Mouse (Mus musculus): Measurements from ENCODE around the gene Plp2.

Gene Plp2

DNA sequence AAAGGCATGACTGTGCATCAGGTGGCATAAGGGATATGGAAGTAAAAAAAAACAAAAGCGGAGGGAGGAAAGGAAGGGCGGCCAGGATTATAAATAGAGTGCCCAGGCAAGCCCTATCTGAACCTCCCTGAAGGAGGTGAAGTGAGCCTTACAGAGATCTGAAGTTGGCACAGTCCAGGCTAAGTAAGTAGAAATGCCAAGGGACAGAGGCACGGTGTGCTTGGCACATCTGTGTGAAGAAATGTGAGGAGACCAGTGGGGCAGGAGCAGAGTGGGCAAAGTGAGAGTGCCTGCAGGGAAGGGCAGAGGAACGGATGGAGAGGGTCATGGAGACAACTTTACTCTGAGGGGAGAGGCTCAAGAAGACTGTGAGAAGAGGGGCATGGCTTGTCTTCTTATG, 10.1 kb downstream of the Plp2 start:
- no peak for DNase-seq

DNA sequence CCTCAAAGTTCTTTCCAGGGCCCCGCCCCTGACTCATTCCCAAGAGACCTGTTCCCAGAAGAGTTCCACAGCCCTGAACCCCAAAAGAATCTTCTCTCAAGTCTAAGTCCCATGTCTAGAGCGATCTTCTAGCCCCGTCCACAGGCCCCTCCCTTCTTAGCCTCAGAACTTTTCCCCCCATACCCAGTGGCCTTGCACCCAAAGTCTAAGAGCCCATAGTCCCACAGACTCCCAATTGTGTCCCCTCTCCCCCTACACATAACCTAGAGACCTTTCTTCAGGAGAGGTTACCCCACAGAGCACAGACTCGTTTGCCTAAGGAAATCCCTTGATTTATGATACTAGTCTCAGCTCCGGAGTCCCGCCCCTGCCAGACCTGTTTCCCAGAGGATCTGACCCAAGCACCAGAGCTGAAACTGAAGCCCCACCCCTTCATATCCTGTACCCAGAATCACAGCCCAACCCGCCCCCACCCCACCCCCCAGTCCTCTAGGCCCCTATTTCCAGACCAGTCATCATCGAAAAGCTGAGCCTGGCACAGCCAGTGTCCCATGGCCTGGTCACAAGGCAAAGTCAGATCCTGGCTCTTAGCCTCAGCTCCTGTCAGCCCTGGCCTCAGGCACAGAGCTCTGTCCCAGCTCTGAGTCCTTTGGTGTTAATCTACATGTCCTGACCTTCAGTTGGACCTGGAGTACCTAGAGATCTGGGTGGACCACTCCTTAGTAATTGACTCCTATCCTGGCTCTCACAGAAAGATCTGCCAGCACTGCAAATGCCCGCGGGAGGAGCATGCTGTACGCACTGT, 12.2 kb downstream of the Plp2 start:
- no peak for DNase-seq

DNA sequence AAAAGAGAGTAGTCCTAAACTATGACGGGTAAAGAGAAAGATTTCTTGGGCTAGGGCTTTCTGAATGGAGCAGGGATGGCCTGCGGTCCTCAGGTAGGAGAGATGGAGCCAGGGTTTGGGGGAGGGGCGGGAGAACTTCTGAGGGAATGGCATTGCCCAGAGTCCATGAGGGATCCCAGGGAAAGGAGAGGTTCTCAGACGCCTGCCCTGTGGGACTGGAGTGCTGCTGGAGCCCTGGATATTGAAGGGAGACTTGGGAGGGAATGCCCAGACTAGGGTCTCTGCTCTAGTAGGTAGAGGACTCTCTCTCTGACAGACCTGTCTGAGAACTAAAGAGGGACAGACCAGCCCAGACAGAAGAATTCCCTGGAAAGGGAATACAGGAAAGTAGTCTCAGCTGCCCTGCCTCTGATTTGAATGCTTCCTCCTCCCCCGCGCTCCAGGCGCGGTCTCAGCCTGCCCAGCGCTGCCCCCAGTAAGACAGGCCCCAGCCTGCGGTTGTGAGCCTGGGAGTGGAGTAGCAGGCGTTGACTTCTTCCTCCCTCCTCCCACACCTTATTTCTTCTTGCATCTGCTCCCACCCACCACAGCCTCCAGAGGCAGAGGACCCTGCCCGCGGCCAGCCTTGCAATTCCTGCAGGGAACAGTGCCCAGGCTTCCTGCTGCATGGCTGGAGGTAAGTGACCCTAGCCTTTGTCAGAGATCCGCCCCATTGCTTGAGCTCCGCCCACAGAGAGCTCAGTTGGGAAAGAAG, 13.0 kb downstream of the Plp2 start:
- DNase-seq: no peak

DNA sequence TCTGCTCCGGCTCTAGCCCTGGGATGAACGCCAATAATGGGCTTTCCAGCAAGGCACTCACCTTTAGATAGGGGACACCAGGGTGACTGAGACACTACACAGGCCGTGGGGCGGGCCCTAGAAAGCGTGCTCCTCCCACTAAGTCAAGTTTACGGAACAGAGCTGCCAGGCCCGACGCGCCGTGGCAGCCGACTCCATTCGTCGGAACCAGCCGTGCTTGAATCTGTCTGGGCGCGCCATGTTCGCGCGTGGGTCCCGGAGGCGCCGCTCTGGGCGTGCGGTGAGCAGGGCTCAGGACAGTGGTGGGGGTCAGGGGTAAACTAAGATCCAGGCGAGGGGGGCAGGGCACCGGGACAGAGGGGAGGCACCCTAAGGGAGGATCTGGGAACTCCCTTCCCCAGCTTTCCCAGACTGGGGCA, 14.0 kb downstream of the Plp2 start, which contains the start of gene Prickle3:
Gene Prickle3, plus strand, starts transcription at position 40 of the 419 bp plus-strand sequence.
- no peak for DNase-seq

DNA sequence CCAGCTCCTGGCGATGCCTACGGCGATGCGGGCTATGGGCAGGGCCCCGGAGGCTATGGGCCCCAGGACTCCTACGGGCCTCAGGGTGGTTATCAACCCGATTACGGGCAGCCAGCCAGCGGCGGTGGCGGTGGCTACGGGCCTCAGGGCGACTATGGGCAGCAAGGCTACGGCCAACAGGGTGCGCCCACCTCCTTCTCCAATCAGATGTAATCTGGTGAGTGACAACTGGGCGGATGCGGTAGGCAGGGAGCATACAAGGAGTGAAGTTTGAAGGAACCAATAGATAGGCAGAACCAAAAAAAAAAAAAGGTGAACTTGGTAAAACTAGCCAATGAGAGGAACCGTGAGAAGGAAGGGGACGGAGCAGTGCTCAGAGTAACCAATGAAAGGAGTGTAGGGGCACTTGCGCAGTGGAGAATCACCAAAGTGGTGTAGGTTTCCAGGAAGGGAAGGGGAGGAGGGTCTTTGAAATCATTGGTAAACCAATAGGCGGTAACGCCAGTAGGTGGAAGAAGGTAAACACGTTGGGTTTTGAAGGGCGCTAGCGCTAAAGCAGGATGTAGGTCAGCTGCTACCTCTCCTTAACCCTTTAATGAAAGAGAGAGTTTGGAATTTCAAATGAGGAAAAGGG, 22.4 kb downstream of the Plp2 start:
- peak; percentile 54 to 63 for DNase-seq

DNA sequence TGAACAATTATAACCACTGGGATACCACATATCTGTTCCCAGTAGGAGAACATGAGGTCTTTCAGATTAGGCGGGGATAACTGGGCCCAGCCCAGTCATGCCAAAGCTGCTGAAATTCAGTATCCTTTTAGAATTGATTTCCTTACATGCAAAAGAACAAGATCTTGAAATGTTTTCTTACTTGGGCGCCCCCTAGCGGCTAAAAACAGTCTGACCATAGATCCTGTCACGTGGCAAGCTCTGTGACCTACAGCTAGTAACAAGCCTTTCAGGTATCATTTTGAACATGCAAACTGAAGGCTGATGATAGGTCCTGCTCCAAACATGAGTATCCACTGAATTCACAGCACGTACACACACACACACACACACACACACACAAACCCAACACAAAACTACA, 25.8 kb downstream of the Plp2 start:
- DNase-seq: peak; percentile 77 to 82

DNA sequence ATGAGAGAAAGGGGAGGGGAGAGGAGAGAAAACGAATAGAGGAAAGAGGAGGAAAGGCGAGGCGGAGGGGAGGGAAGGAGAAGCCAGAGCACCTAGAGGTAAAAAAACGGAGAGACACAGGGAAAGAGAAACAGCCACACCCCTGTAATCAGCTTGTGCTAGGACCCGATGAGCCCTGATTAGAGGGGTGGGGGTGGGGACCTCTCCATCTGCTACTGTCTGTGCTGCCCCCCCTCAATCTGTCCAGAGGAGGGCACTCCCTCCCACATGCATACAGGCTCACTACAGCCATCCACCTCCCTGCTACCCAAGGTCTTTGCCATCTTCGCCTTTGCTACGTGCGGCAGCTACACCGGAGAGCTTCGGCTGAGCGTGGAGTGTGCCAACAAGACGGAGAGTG, 30.4 kb downstream of the Plp2 start:
- DNase-seq: peak; percentile 23 to 34

DNA sequence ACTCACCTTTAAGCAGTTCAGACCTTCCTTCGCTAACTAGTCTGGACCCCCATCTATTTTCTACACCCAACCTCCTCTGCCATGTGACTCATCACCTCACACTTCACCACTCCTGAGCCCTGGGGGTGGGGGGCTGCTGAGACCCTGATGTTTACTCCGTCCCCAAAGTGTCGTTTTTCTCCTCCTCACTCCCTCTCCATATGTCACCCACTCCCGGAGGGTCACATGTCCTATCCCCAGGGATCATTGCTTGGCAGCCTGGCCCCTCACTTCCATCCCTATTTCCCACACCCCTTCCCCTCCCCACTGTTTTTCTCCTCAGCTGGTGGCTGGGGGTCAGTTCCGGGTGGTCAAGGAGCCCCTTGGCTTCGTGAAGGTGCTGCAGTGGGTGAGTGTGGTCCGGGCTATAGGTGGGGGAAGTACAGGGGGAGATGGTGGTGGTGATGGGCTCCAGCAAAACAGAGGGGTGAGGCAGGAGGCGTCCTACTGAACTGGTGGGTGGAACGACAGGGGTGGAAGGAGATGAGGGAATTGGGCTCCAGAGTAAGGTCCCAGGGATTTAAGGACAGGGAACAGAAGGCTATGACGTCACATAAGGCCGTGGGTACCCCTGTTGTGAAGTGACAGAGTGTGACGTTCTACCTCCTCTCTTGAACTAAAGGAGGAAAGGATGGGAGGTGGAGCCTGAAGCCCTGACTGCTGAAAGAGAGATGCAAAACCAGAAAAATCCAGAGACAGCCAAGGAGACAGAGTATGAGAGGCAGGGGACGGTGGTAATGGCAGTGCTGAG, 31.5 kb downstream of the Plp2 start:
- DNase-seq: peak; percentile 38 to 43

DNA sequence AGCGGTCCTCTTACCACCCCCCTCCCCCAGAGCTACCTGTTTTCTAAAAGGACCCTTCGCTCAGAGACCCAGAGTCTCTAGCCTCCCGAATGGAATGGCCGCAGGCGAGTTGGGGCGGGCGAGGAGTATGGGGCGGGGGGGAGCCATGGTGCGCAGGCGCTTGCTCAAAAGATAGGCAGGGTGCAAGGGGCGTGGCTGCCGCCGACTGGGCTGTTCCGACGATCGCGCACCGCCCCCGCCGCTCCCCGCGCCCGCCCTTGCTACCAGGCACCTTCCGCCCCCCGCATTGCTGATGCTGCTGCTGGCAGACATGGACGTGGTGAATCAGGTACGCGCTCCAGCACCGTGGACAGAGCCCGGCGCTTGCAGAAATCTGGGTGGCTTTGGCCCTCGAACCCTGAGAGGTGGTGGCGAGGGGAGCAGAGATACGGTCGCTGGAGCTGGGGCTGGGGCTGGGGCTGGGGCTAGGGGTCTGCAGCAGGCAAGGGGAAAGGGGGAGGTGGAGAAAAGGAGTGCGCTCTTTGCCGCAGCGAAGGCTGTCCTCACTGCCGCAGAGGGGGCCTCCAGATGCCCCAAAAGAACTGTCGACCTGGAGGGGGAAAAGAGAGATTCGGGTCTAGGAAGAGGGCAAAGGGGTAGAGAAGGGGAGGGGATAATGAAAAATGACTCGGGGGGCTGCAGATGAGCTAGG, 32.6 kb downstream of the Plp2 start, which contains the start of gene Syp:
Gene Syp, plus strand, starts transcription at position 71 of the 691 bp plus-strand sequence.
- peak; percentile 90 to 94 for DNase-seq

DNA sequence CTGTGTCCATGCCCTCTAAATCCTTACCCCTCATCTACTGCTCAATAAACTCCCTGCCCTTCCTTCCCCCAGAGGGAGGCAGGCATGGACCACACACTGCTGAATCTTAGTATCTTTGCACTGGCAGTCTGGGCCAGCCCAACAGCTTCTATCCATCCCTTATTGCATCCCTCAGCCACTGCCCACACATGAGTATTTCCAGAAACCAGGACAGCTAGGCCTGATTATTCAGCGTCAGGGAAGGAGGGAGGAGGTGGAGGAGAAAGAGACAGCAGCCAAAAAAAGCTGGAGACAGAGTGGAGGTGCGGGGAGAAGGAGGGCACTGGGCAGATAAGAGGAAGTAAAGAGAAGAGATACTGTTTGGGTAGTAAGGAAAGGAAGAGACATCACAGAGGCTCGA, 36.1 kb downstream of the Plp2 start:
- no peak for DNase-seq

DNA sequence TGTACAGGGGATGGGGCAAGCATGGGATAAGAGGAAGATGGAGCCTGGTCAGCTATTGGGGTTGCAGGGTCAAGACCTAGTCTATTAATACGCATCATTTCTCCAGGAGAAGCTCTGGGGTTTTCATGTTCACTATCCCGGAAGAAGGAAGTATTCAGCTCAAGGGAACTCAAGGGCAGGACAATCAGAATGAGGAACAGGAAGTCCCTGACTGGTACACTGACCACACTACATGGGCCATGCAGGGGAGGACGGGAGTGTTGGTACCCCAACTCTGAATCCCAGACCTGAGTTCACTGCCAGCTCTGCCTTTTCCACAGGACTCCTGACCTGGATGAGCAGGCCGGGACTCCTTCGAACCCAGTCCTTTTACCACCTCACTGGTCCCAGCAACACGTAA, 38.6 kb downstream of the Plp2 start:
- no peak for DNase-seq

All from cerebellum, adult 18-20 months (tissue).